Mouse (Mus musculus) MEL (cell line): ENCODE measurements around the gene Aak1.

Experiments used
- CTCF ChIP-seq, 3 experiments: IDR thresholded peaks in 2 of 3; conservative IDR thresholded peaks in 1 of 3; 2 replicates each; pipeline ENCODE4 v1.5.1; 2011 to 2012; ENCODE audit warnings: low read length in 3 of 3, low read depth in 2 of 3, mild to moderate bottlenecking in 2 of 3, improper control_type of control experiment in 1 of 3, inconsistent platforms in 1 of 3, mixed read lengths in 1 of 3, moderate library complexity in 1 of 3; ENCODE audit not compliant: control insufficient read depth in 1 of 3, insufficient read depth in 1 of 3, poor library complexity in 1 of 3, severe bottlenecking in 1 of 3
- ETS1 ChIP-seq: IDR thresholded peaks from 2 replicates; pipeline ENCODE4 v1.6.1; 2012; ENCODE audit warnings: low read depth, mild to moderate bottlenecking, inconsistent platforms, low read length, improper control_type of control experiment, moderate library complexity
- JUND ChIP-seq: IDR thresholded peaks from 2 replicates; pipeline ENCODE4 v1.6.1; 2011; ENCODE audit warnings: low read depth, mild to moderate bottlenecking, improper control_type of control experiment, low read length
- MAFK ChIP-seq: IDR thresholded peaks from 2 replicates; pipeline ENCODE4 v1.6.1; 2011; ENCODE audit warnings: low read depth, mild to moderate bottlenecking, low read length, improper control_type of control experiment, borderline replicate concordance
- MXI1 ChIP-seq: IDR thresholded peaks from 2 replicates; pipeline ENCODE4 v1.6.1; 2011; ENCODE audit warnings: mild to moderate bottlenecking, low read depth, low read length, improper control_type of control experiment
- MYC ChIP-seq: IDR thresholded peaks from 2 replicates; pipeline ENCODE4 v1.6.1; 2011; ENCODE audit warnings: low read depth, mild to moderate bottlenecking, low read length, improper control_type of control experiment, moderate library complexity
- POLR2AphosphoS2 ChIP-seq: IDR thresholded peaks from 2 replicates; pipeline ENCODE4 v1.6.1; 2011; ENCODE audit warnings: low read length, improper control_type of control experiment
- USF1 ChIP-seq: IDR thresholded peaks from 2 replicates; pipeline ENCODE4 v1.6.1; 2014; ENCODE audit warnings: low read depth, mild to moderate bottlenecking, inconsistent platforms, low read length, improper control_type of control experiment, moderate library complexity
- ZC3H11A ChIP-seq: IDR thresholded peaks from 2 replicates; pipeline ENCODE4 v1.6.1; 2012; ENCODE audit warnings: low read depth, mild to moderate bottlenecking, inconsistent platforms, low read length, improper control_type of control experiment

DNA sequence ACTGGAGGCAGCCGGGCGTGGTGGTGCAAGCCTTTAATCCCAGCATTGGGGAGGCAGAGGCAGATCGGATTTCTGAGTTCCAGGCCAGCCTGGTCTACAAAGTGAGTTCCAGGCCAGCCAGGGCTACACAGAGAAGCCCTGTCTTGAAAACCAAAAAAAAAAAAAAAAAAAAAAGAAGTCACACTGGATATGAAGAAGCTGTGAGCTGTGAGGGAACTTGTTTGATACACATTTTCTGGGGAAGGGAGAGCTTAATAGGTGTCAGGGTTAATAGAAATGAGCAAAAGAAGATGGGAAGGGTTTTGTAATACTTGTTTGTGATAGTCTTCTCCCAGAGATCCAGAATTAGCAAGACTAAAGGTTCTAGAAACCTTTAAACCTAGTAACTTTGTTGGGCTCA, 196.2 kb downstream of the Aak1 start:
- TF ChIP-seq ETS1 (no peak), CTCF (IDR thresholded peaks at IDR 0.05 in 2 of 3, conservative IDR thresholded peaks at IDR 0.05 in 1 of 3; ENCODE audit: control insufficient read depth in 1 of 3, insufficient read depth in 1 of 3, low read depth in 2 of 3, low read length in 3 of 3, poor library complexity in 1 of 3, severe bottlenecking in 1 of 3) (no peak), MYC (no peak), MAFK (no peak), POLR2AphosphoS2 (no peak), USF1 (no peak), MXI1 (no peak), ZC3H11A (no peak), JUND (no peak)
